Mouse (Mus musculus): Measurements from ENCODE around the gene Emsy.

DNA sequence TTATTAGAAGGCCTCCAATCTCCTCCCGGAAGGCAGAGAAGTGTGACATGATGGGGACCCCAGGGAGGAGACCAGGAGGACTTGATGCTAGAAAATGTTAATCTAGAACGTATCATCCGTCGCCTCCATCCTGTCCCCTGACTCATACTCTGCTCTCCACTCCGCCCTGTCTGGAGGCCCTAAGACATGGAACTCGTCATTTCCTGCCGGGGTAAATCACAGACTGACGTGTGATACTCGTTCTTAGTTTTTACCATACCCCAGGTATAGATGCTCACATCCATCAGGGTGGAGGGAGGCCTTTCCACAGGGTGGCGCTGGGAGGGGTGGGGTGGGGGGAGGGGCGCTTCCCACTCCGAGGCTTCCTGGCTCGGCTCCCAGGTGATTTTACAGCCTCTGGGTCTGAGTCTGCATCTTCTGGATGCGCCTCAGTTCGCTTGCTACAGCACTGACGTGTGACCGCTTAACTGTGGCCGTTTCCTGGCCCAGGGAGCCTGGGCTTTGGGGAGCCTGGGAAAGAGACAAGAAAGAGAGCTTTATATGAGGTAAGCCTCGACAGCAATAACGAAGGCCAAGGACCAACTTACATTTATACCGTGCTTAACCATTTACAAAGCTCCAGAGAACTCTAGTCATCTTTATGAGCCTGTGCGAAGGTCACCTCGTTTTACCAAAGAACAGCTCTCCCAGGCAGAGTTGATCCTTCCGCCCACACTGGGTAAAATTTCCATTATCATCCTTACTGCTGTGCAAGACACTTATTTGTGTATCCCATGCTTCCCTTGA is 36.4 kb upstream of the Emsy start:
- TF ChIP-seq POLR2A (IDR thresholded peaks at IDR 0.05; ENCODE audit: low read depth, low read length) (no peak), CTCF (conservative IDR thresholded peaks at IDR 0.05; ENCODE audit: insufficient read depth, insufficient read length, low read depth, low read length) (no peak)

Data from kidney, adult 2 months (tissue).